ENCODE assay signal across 14 mouse cellular contexts in genomic region chr12:5943346-5943925, GRCm38 (mm10).
"Had no signal": no experiment of that assay in that cellular context is flagged by ENCODE, and none has a peak within 500 bp of the region (broad histone marks: within the 10 kb centered on the region; RNA-seq: fewer than 3 reads in every experiment).

No protein-coding gene starts in this region.

- H3K36me3 ChIP-seq: limb, embryonic 10.5 days; liver, embryonic 15.5 days; midbrain, embryonic 13.5 days had no signal

- ATAC-seq: intestine, embryonic 16.5 days; lung, postnatal 0 days; midbrain, embryonic 13.5 days had no signal

- H3K27ac ChIP-seq: left cerebral cortex, adult 2 months; limb, embryonic 10.5 days; liver, embryonic 15.5 days; midbrain, embryonic 13.5 days; stomach, postnatal 0 days had no signal

- H3K27me3 ChIP-seq: liver, embryonic 15.5 days; midbrain, embryonic 13.5 days had no signal

- H3K4me2 ChIP-seq: liver, embryonic 11.5 days; liver, embryonic 15.5 days; midbrain, embryonic 13.5 days had no signal

- H3K4me1 ChIP-seq: limb, embryonic 10.5 days; liver, embryonic 15.5 days; midbrain, embryonic 13.5 days had no signal

- H3K4me3 ChIP-seq: left cerebral cortex, adult 2 months; limb, embryonic 10.5 days; liver, embryonic 15.5 days; midbrain, embryonic 13.5 days had no signal

- H3K9me3 ChIP-seq: limb, embryonic 10.5 days; liver, embryonic 15.5 days; midbrain, embryonic 13.5 days had no signal

- DNase-seq: kidney, adult 8-10 months; kidney, postnatal 25 days; lung, adult 2 months; lung, postnatal 36 days; right cerebral cortex, postnatal 25 days; thymus, postnatal 36 days had no signal

- H3K9ac ChIP-seq: liver, embryonic 15.5 days; midbrain, embryonic 13.5 days had no signal
